Mouse (Mus musculus) stomach, embryonic 14.5 days (tissue): ENCODE measurements around the gene Casc3. TPM values are rescaled to one million over a fixed set of nuclear protein-coding genes. Genes with fewer than 3 reads are reported as not detected.

Experiments
- ATAC-seq: fragments of 200-750 bp; cut with Nextera tagmentation; 2 replicates; pipeline ENCODE4 v1.8.0; 2017; ENCODE audit warnings: low read depth, moderate TSS enrichment; ENCODE audit not compliant: insufficient number of reproducible peaks, insufficient read depth, low FRiP score
- H3K27ac ChIP-seq: fragments of 300-500 bp; sonication (generic); 2 replicates; pipeline ENCODE4 v1.5.1; 2014; ENCODE audit warnings: mild to moderate bottlenecking, low read length, moderate library complexity, mixed read lengths
- H3K27me3 ChIP-seq: fragments of 300-500 bp; sonication (generic); 2 replicates; pipeline ENCODE4 v1.6.1; 2014; ENCODE audit warnings: low read length, control low read depth, mixed read lengths; ENCODE audit not compliant: control insufficient read depth, insufficient read depth
- H3K36me3 ChIP-seq: fragments of 300-500 bp; sonication (generic); 2 replicates; pipeline ENCODE4 v1.6.1; 2014; ENCODE audit warnings: mild to moderate bottlenecking, control low read depth, low read length, moderate library complexity, mixed read lengths; ENCODE audit not compliant: control insufficient read depth, insufficient read depth
- H3K4me1 ChIP-seq: fragments of 300-500 bp; sonication (generic); 2 replicates; pipeline ENCODE4 v1.6.1; 2014; ENCODE audit warnings: low read length, control low read depth, mixed read lengths; ENCODE audit not compliant: control insufficient read depth, insufficient read depth
- H3K4me2 ChIP-seq: fragments of 300-500 bp; sonication (generic); replicated peaks from 2 replicates; pipeline ENCODE4 v1.6.1; 2014; ENCODE audit warnings: low read depth, low read length, control low read depth
- H3K4me3 ChIP-seq: fragments of 300-500 bp; sonication (generic); 2 replicates; pipeline ENCODE4 v1.5.1; 2014; ENCODE audit warnings: low read depth, low read length, control low read depth
- H3K9ac ChIP-seq: fragments of 300-500 bp; sonication (generic); replicated peaks from 2 replicates; pipeline ENCODE4 v1.6.1; 2014; ENCODE audit warnings: low read depth, mild to moderate bottlenecking, control low read depth, low read length, moderate library complexity, mixed read lengths
- H3K9me3 ChIP-seq: fragments of 300-500 bp; sonication (generic); 2 replicates; pipeline ENCODE4 v1.6.1; 2016; ENCODE audit warnings: low read depth, low read length, control low read depth; ENCODE audit not compliant: control insufficient read depth
- WGBS: fragments of 180-500 bp; shearing (Covaris S2); extraction: QIAGEN DNeasy Blood & Tissue Kit; methylation state at CpG from one replicate; pipeline ENCODE4 v1.1.7; 2014; 5-methylcytosine and 5-hydroxymethylcytosine counted together
- polyA plus RNA-seq: library from polyadenylated mRNA; unstranded; fragments of >200 nt; fragmentation: Nextera tagmentation; extraction: Ambion mirVana; gene quantifications from 2 replicates; pipeline ENCODE4 v1.2.1, GENCODE M21; 2014

Gene Casc3
- 33.7 and 35.1 TPM in 2 replicates for polyA plus RNA-seq

DNA sequence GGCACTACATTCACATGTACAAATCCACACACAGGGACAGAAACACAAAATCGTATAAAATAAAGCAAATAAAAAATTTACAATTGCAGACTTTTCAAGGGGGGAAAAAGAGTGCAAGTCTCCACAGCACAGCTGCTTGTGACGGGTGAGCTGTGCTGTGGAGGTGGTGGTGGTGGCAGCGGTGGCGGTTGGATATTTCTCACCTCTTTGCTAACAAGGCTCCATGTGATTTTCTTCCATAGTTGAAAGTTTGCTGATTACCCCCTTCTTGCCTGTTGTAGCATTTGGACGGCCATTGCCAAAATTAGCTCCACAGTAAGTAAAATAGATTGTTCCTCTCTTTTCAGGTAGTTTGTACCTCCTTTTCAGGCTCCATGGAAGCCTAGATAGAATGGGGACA lies at the start of gene Casc3:
Gene Casc3 (plus strand): TSS at position 301 of the 400 bp plus-strand sequence.
- H3K9ac ChIP-seq: no peak within 1 kb of the TSS
- 92% methylated on average over 5 of the region's 5 CpGs for WGBS

DNA sequence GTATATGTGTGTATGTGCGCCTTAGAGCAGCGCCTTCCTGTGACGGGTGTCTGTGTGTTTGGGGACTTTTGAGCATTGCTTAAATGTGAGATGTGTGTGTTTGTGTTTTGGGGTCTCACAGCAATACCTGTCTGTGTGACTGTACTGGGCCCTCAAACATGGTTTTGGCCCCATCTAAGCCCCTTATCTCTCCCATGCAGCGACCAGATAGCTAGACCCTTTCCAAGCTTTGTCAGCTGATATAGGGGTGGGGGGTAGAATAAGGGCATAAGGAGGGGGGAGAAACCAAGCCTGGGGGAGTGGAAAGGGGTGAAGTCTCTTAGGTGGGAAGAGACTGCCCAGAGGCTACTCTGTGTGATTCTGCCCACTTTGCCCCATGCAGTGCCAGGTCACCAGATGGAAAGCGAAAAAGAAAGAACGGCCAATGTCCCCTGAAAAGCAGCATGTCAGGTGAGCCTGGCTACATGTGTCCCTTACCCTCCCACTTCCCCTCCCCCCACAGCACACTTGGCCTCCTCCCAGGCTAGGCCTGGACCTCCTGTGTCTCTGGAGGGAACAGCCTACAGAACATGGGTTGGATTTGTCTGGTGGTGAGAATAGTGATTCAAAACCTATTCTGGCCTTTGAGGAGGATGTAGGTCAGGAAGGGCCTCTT lies 48.9 kb upstream of the Casc3 start:
- Histone ChIP-seq H3K36me3 (peaks cover 37% of the 10 kb centered on the region), H3K4me2 (no peak overlapping the region), H3K4me1 (peaks cover 34% of the 10 kb centered on the region), H3K9me3 (no peaks in the 10 kb centered on the region), H3K9ac (no peak overlapping the region), H3K27ac (no peak overlapping the region), H3K4me3 (no peak overlapping the region), H3K27me3 (no peaks in the 10 kb centered on the region)
- 97% methylated on average over 6 of the region's 6 CpGs for WGBS
- ATAC-seq: no peak

More for the DNA sequence above, at the start of gene Casc3:
- peaks cover 81% of the 10 kb centered on the region for H3K36me3 ChIP-seq
- no peak within 1 kb of the TSS for H3K4me3 ChIP-seq
- no peak for ATAC-seq
- no peaks in the 10 kb centered on the region for H3K9me3 ChIP-seq
- H3K27ac ChIP-seq: no peak within 1 kb of the TSS
- no peaks in the 10 kb centered on the region for H3K27me3 ChIP-seq
- H3K4me2 ChIP-seq: no peak within 1 kb of the TSS
- H3K4me1 ChIP-seq: no peaks in the 10 kb centered on the region

- ATAC-seq: 0 out of 2 replicates have a peak, but pooled peaks have one; percentile 34
- no peak overlapping the region for H3K4me2 ChIP-seq
- 80% methylated on average over 12 of the region's 12 CpGs for WGBS
- H3K27me3 ChIP-seq: no peaks in the 10 kb centered on the region
- H3K9ac ChIP-seq: no peak overlapping the region
- no peak overlapping the region for H3K27ac ChIP-seq
- H3K4me1 ChIP-seq: peaks cover 25% of the 10 kb centered on the region
- H3K4me3 ChIP-seq: no peak overlapping the region
- peaks cover 39% of the 10 kb centered on the region for H3K36me3 ChIP-seq
- H3K9me3 ChIP-seq: no peaks in the 10 kb centered on the region
Measured at GRCm38 (mm10) chr11:98756711-98757110, 48.0 kb upstream of the Casc3 start.

GRCm38 (mm10) chr11:98761939-98762338 lies 42.8 kb upstream of the Casc3 start:
- Histone ChIP-seq H3K27me3 (no peaks in the 10 kb centered on the region), H3K4me1 (peaks cover 19% of the 10 kb centered on the region), H3K9ac (no peak overlapping the region), H3K4me3 (no peak overlapping the region), H3K9me3 (no peaks in the 10 kb centered on the region), H3K4me2 (no peak overlapping the region), H3K27ac (no peak overlapping the region), H3K36me3 (peaks cover 54% of the 10 kb centered on the region)
- ATAC-seq: no peak
- WGBS: 93% methylated on average over 4 of the region's 4 CpGs

DNA sequence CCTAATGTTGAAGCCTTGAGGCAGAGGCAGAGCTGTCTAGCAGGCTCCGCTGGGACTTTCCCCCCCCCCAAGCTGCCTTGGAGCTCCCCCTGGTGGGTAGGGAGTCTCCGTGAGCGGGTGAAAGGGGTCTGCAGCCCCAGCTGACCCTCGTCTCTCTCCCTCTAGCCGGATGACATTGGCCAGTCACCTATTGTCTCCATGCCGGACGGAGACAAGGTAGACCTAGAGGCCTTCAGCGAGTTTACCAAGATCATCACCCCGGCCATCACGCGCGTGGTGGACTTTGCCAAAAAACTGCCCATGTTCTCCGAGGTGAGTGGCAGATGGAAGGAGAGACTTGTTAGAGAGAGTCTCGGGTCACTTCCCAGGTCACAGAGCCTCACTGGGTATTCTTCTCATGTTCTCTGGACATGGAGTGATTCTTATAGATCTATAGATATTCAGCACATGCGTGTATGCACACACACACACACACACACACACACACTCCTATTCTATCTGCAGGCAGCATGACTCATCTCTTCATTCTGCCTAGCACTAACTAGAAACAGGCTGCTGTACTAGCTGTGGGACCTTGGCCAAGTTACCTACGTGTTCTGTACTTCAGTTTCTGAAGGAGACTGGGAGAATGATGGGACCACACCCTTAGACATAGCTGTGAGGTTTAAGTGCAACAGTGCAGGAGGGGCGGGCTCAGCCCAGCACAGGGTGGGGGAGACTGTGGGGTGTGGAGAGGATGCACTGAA lies 41.8 kb upstream of the Casc3 start:
- H3K4me1 ChIP-seq: peaks cover 28% of the 10 kb centered on the region
- peak overlapping the region; percentile 16; the same call in 1 of the 2 replicates for H3K27ac ChIP-seq
- WGBS: 64% methylated on average over 17 of the region's 17 CpGs
- peaks cover 50% of the 10 kb centered on the region for H3K36me3 ChIP-seq
- H3K27me3 ChIP-seq: no peaks in the 10 kb centered on the region
- no peak overlapping the region for H3K4me3 ChIP-seq
- no peak overlapping the region for H3K9ac ChIP-seq
- no peaks in the 10 kb centered on the region for H3K9me3 ChIP-seq
- ATAC-seq: no peak
- H3K4me2 ChIP-seq: no peak overlapping the region

DNA sequence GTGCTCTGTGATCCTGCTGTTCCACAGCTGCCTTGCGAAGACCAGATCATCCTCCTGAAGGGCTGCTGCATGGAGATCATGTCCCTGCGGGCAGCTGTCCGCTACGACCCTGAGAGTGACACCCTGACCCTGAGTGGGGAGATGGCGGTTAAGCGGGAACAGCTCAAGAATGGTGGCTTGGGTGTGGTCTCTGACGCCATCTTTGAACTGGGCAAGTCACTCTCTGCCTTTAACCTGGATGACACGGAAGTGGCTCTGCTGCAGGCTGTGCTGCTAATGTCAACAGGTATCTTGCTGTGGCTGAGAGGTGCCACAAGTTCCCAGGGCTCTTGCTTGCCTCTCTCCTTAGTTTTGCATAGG lies 41.2 kb upstream of the Casc3 start:
- Histone ChIP-seq H3K9ac (no peak overlapping the region), H3K4me3 (no peak overlapping the region), H3K27ac (no peak overlapping the region), H3K9me3 (no peaks in the 10 kb centered on the region), H3K4me2 (no peak overlapping the region), H3K36me3 (peaks cover 50% of the 10 kb centered on the region), H3K4me1 (peaks cover 34% of the 10 kb centered on the region), H3K27me3 (no peaks in the 10 kb centered on the region)
- ATAC-seq: no peak
- WGBS: 79% methylated on average over 8 of the region's 8 CpGs

DNA sequence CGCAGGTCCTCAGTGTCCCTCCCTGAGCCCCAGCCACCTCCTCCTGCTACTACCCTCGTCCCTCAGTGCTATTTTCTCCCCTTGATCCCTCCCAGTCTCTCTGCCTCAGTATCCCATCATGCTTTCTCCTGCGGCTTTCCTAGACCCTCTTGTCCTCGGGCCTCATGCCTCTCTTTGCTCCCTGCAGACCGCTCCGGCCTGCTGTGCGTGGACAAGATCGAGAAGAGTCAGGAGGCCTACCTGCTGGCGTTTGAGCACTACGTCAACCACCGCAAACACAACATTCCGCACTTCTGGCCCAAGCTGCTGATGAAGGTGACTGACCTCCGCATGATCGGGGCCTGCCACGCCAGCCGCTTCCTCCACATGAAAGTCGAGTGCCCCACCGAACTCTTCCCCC lies 40.6 kb upstream of the Casc3 start:
- H3K27ac ChIP-seq: no peak overlapping the region
- no peaks in the 10 kb centered on the region for H3K27me3 ChIP-seq
- WGBS: 81% methylated on average over 18 of the region's 18 CpGs
- no peaks in the 10 kb centered on the region for H3K9me3 ChIP-seq
- peaks cover 54% of the 10 kb centered on the region for H3K36me3 ChIP-seq
- ATAC-seq: no peak
- H3K4me3 ChIP-seq: no peak overlapping the region
- no peak overlapping the region for H3K9ac ChIP-seq
- H3K4me2 ChIP-seq: no peak overlapping the region
- peaks cover 39% of the 10 kb centered on the region for H3K4me1 ChIP-seq

- H3K27me3 ChIP-seq: no peaks in the 10 kb centered on the region
- peaks cover 60% of the 10 kb centered on the region for H3K36me3 ChIP-seq
- H3K27ac ChIP-seq: no peak overlapping the region
- no peak overlapping the region for H3K4me3 ChIP-seq
- no peak overlapping the region for H3K4me2 ChIP-seq
- H3K9me3 ChIP-seq: no peaks in the 10 kb centered on the region
- H3K4me1 ChIP-seq: peaks cover 39% of the 10 kb centered on the region
- H3K9ac ChIP-seq: no peak overlapping the region
- no peak for ATAC-seq
Measured at GRCm38 (mm10) chr11:98764746-98765145, 40.0 kb upstream of the Casc3 start.
